Mouse (Mus musculus) liver, embryonic 15.5 days (tissue): Measurements from ENCODE around the gene Fancd2os. TPM values are rescaled to one million over a fixed set of nuclear protein-coding genes. Genes with fewer than 3 reads are reported as not detected.

Source experiments
- ATAC-seq: fragments of 200-750 bp; cut with Nextera tagmentation; 2 replicates; pipeline ENCODE4 v1.8.0; 2017; ENCODE audit warnings: moderate number of reproducible peaks, mild to moderate bottlenecking, moderate library complexity; ENCODE audit not compliant: insufficient read depth
- H3K27ac ChIP-seq: fragments of 300-500 bp; sonication (generic); replicated peaks from 2 replicates; pipeline ENCODE4 v1.5.1; 2015; ENCODE audit warnings: mild to moderate bottlenecking, inconsistent platforms
- H3K27me3 ChIP-seq: fragments of 300-500 bp; sonication (generic); 2 replicates; pipeline ENCODE4 v1.6.1; 2015; ENCODE audit warnings: mild to moderate bottlenecking, inconsistent platforms
- H3K36me3 ChIP-seq: fragments of 300-500 bp; sonication (generic); replicated peaks from 2 replicates; pipeline ENCODE4 v1.6.1; 2015; ENCODE audit warnings: moderate library complexity, mild to moderate bottlenecking, inconsistent platforms
- H3K4me1 ChIP-seq: fragments of 300-500 bp; sonication (generic); replicated peaks from 2 replicates; pipeline ENCODE4 v1.6.1; 2015; ENCODE audit warnings: inconsistent platforms
- H3K4me2 ChIP-seq: fragments of 300-500 bp; sonication (generic); 2 replicates; pipeline ENCODE4 v1.6.1; 2015; ENCODE audit warnings: moderate library complexity, mild to moderate bottlenecking, inconsistent platforms
- H3K4me3 ChIP-seq: fragments of 300-500 bp; sonication (generic); replicated peaks from 2 replicates; pipeline ENCODE4 v1.5.1; 2015; ENCODE audit warnings: mild to moderate bottlenecking, inconsistent platforms
- H3K9ac ChIP-seq: fragments of 300-500 bp; sonication (generic); 2 replicates; pipeline ENCODE4 v1.6.1; 2015; ENCODE audit warnings: moderate library complexity, mild to moderate bottlenecking, inconsistent platforms
- H3K9me3 ChIP-seq: fragments of 300-500 bp; sonication (generic); replicated peaks from 2 replicates; pipeline ENCODE4 v1.6.1; 2016; ENCODE audit warnings: inconsistent platforms
- WGBS: fragments of 180-500 bp; shearing (Covaris S2); methylation state at CpG from one replicate; pipeline ENCODE4 v1.1.7; 2015; ENCODE audit warnings: mixed read lengths; ENCODE audit not compliant: insufficient replicate concordance; 5-methylcytosine and 5-hydroxymethylcytosine counted together
- polyA plus RNA-seq: library from polyadenylated mRNA; unstranded; fragments of >200 nt; fragmentation: Nextera tagmentation; extraction: Ambion mirVana; gene quantifications from 2 replicates; pipeline ENCODE4 v1.2.1, GENCODE M21; 2015

Gene Fancd2os
- polyA plus RNA-seq, 1 experiment from 2014 or later = not detected

DNA sequence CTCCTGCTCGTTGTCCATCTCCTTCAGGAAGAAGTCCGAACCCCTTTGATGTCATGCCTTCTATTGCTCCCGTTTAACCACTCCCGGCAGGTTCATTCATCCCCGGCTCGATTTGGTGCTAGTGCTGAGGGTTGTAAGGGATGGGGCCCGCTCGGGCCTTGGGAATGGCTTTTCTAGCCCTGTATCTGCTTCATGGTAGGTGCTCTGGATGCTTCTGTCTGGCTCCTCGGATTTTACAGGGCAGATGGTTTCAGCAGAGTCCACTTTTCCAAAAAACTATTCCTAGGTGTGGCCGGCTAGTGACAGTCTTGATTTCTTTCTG is 4.7 kb upstream of the Fancd2os start:
- peak overlapping the region; percentile 78 for H3K27ac ChIP-seq
- no peaks in the 10 kb centered on the region for H3K9me3 ChIP-seq
- H3K27me3 ChIP-seq = no peaks in the 10 kb centered on the region
- peak; percentile 10 for ATAC-seq
- 3% methylated on average over 10 of the region's 10 CpGs for WGBS
- peak overlapping the region; percentile 90 for H3K4me3 ChIP-seq
- peak overlapping the region; percentile 83 for H3K9ac ChIP-seq
- peak overlapping the region; percentile 79 for H3K4me2 ChIP-seq
- H3K36me3 ChIP-seq = peaks cover under 1% of the 10 kb centered on the region
- H3K4me1 ChIP-seq = peaks cover 35% of the 10 kb centered on the region

DNA sequence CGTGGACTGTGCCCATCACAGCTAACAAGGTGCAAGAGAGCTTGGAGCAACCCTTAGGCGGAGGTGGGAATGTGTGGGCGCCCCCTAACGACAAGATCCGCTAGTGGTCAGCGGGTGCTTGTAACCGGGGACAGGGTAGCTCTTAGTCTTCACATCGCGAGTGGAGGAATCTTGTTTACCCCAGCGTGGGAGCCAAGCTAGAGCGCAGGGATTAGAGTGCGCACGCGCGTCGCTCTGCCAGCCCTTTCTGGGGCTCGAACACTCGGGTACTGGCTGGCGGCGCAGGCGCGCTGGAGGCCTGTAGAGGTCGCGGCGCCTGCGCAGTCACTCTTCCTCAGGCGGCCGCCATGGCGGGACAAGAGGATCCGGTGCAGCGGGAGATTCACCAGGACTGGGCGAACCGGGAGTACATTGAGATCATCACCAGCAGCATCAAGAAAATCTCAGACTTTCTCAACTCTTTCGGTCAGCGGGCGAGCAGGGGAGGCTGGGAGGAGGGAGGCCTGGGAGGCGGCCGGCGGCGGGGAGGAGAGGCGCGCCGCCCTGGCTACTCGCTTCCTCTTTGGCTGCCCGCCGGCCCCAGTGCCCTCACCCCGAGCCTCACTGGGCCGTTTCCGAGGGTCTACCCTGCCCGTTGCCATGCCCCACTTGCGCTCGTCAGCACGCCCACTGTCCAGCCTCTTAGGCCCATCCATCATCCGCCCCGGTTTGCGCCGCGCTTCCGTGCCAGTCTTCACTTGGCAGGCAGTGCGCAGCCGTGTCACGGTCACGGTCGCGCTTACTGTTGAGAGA is 4.1 kb upstream of the Fancd2os start, which contains the start of gene Brk1:
TSS of gene Brk1 (plus strand) at position 341 of the 792 bp plus-strand sequence.
- H3K27ac ChIP-seq = peak within 1 kb of the TSS; percentile 78
- ATAC-seq = peak; percentile 90
- H3K4me3 ChIP-seq = peak within 1 kb of the TSS; percentile 90
- peak within 1 kb of the TSS; percentile 83 for H3K9ac ChIP-seq
- peak within 1 kb of the TSS; percentile 79 for H3K4me2 ChIP-seq
- WGBS = under 1% methylated on average over 65 of the region's 65 CpGs
- H3K27me3 ChIP-seq = no peaks in the 10 kb centered on the region
- H3K36me3 ChIP-seq = no peaks in the 10 kb centered on the region
- H3K4me1 ChIP-seq = peaks cover 35% of the 10 kb centered on the region
- H3K9me3 ChIP-seq = no peaks in the 10 kb centered on the region

DNA sequence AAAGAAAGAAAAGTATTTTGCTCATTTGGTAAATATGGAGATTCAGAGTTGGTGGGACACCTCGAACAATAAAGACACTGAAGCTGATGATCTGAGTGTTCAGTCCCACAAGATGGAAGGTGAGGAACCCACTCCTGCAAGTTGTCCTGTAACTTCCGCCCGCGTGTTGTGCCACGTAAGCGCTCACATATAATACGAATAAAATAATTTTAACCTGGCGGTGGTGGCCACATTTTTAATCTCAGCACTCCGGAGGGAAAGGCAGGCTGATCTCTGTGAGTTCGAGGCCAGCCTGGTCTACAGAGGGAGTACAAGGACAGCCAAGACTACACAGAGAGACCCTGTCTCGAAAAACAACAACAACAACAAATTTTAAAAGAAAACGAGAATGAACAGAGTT is 3.5 kb upstream of the Fancd2os start:
- Histone ChIP-seq H3K27me3 (no peaks in the 10 kb centered on the region), H3K27ac (peak overlapping the region; percentile 78; the same call in 1 of the 2 replicates), H3K9ac (peak overlapping the region; percentile 83), H3K36me3 (no peaks in the 10 kb centered on the region), H3K4me3 (peak overlapping the region; percentile 90), H3K4me1 (peaks cover 35% of the 10 kb centered on the region), H3K4me2 (peak overlapping the region; percentile 79), H3K9me3 (no peaks in the 10 kb centered on the region)
- no peak for ATAC-seq
- WGBS = 52% methylated on average over 12 of the region's 12 CpGs

GRCm38 (mm10) chr6:113602821-113603220 is 2.3 kb upstream of the Fancd2os start:
- Histone ChIP-seq H3K27ac (no peak overlapping the region), H3K4me3 (no peak overlapping the region), H3K27me3 (no peaks in the 10 kb centered on the region), H3K9ac (no peak overlapping the region), H3K4me2 (no peak overlapping the region), H3K9me3 (no peaks in the 10 kb centered on the region), H3K36me3 (0 out of 2 replicates have a peak, but pooled peaks cover 4% of the 10 kb centered on the region), H3K4me1 (peaks cover 35% of the 10 kb centered on the region)
- WGBS = 74% methylated on average over 6 of the region's 6 CpGs
- ATAC-seq = no peak

GRCm38 (mm10) chr6:113599833-113600232 is 682 bp downstream of the Fancd2os start:
- WGBS = 78% methylated on average over 5 of the region's 5 CpGs
- Histone ChIP-seq H3K9me3 (no peaks in the 10 kb centered on the region), H3K27me3 (no peaks in the 10 kb centered on the region), H3K4me3 (no peak overlapping the region), H3K4me2 (no peak overlapping the region), H3K4me1 (peaks cover 15% of the 10 kb centered on the region), H3K27ac (no peak overlapping the region), H3K36me3 (peaks cover 12% of the 10 kb centered on the region; the same call in 1 of the 2 replicates), H3K9ac (no peak overlapping the region)
- ATAC-seq = no peak

DNA sequence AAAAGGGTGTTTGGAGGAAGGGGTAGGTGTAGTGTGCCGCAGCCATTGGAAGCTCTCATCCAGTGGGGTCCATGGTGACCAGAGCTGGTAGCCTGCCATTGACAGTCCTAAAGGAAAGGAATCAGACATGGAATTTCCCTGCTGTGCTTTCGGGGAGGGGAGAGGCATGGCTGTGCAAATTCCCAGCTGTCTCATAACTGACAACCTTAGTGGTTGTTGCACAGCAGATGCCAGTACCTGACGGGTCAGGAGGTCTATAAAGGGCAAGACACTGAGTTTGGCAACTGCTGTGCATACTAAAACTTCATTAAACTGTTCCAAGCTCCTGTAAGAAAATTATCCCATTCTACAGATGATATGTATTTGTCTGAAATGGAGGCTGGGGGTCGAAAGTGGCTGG is 2.6 kb downstream of the Fancd2os start:
- no peak for ATAC-seq
- no peak overlapping the region for H3K9ac ChIP-seq
- H3K4me2 ChIP-seq = no peak overlapping the region
- no peaks in the 10 kb centered on the region for H3K9me3 ChIP-seq
- H3K36me3 ChIP-seq = peaks cover 12% of the 10 kb centered on the region; the same call in 1 of the 2 replicates
- WGBS = 76% methylated on average over 4 of the region's 4 CpGs
- H3K4me3 ChIP-seq = no peak overlapping the region
- H3K27ac ChIP-seq = no peak overlapping the region
- H3K4me1 ChIP-seq = 0 out of 2 replicates have a peak, but pooled peaks cover 7% of the 10 kb centered on the region
- H3K27me3 ChIP-seq = no peaks in the 10 kb centered on the region

DNA sequence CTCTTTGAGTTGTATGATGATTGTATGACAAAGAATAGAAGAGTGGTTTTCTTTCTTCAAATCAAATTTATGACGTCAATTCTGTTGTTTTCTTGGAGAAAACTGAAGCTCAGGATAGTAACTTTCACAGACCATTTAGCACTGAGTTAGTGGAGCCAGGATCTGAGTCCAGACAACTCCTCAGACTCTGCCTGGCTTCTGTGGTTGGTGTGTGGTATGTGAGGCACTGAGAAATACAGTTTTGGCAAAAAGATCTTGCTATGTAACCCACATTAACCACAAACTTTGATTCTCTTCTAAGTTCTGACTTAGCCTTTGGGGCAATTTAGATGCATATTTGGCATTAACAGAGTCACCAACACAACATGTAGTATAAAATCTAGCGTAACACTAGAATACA is 7.9 kb downstream of the Fancd2os start:
- no peak overlapping the region for H3K9ac ChIP-seq
- no peaks in the 10 kb centered on the region for H3K27me3 ChIP-seq
- H3K27ac ChIP-seq = no peak overlapping the region
- 75% methylated on average over 2 of the region's 2 CpGs for WGBS
- no peaks in the 10 kb centered on the region for H3K9me3 ChIP-seq
- no peak overlapping the region for H3K4me2 ChIP-seq
- no peak for ATAC-seq
- H3K4me1 ChIP-seq = no peaks in the 10 kb centered on the region
- H3K4me3 ChIP-seq = no peak overlapping the region
- peaks cover 15% of the 10 kb centered on the region for H3K36me3 ChIP-seq

- no peak overlapping the region for H3K4me2 ChIP-seq
- ATAC-seq = no peak
- WGBS = 66% methylated on average over 5 of the region's 5 CpGs
- no peaks in the 10 kb centered on the region for H3K9me3 ChIP-seq
- no peaks in the 10 kb centered on the region for H3K4me1 ChIP-seq
- no peak overlapping the region for H3K27ac ChIP-seq
- no peak overlapping the region for H3K4me3 ChIP-seq
- H3K9ac ChIP-seq = no peak overlapping the region
- no peaks in the 10 kb centered on the region for H3K27me3 ChIP-seq
- peaks cover 44% of the 10 kb centered on the region for H3K36me3 ChIP-seq
Observed at GRCm38 (mm10) chr6:113586466-113587183, 13.9 kb downstream of the Fancd2os start.

- WGBS = 81% methylated on average over 5 of the region's 5 CpGs
- Histone ChIP-seq H3K9me3 (no peaks in the 10 kb centered on the region), H3K9ac (no peak overlapping the region), H3K27me3 (no peaks in the 10 kb centered on the region), H3K4me2 (no peak overlapping the region), H3K36me3 (peaks cover 51% of the 10 kb centered on the region), H3K27ac (no peak overlapping the region), H3K4me3 (no peak overlapping the region), H3K4me1 (no peaks in the 10 kb centered on the region)
- no peak for ATAC-seq
Observed at GRCm38 (mm10) chr6:113585065-113585464, 15.4 kb downstream of the Fancd2os start.

- no peak overlapping the region for H3K9ac ChIP-seq
- WGBS = 81% methylated on average over 4 of the region's 4 CpGs
- no peak overlapping the region for H3K4me3 ChIP-seq
- peaks cover 53% of the 10 kb centered on the region for H3K36me3 ChIP-seq
- no peaks in the 10 kb centered on the region for H3K9me3 ChIP-seq
- H3K27me3 ChIP-seq = no peaks in the 10 kb centered on the region
- no peaks in the 10 kb centered on the region for H3K4me1 ChIP-seq
- no peak overlapping the region for H3K4me2 ChIP-seq
- H3K27ac ChIP-seq = no peak overlapping the region
- no peak for ATAC-seq
Observed at GRCm38 (mm10) chr6:113583023-113583422, 17.5 kb downstream of the Fancd2os start.

GRCm38 (mm10) chr6:113579306-113579705 is 21.2 kb downstream of the Fancd2os start:
- 83% methylated on average over 3 of the region's 3 CpGs for WGBS
- Histone ChIP-seq H3K27ac (no peak overlapping the region), H3K27me3 (no peaks in the 10 kb centered on the region), H3K4me2 (no peak overlapping the region), H3K36me3 (peaks cover 64% of the 10 kb centered on the region), H3K9ac (no peak overlapping the region), H3K4me1 (no peaks in the 10 kb centered on the region), H3K9me3 (no peaks in the 10 kb centered on the region), H3K4me3 (no peak overlapping the region)
- no peak for ATAC-seq
